Mouse (Mus musculus): ENCODE results near the gene 1110017D15Rik. TPM values are rescaled to one million over a fixed set of nuclear protein-coding genes. Genes with fewer than 3 reads are reported as not detected.
A peak's percentile ranks its signal among the peaks of the same experiment; 100 is the strongest.

Gene 1110017D15Rik
- polyA plus RNA-seq, 1 experiment from 2014 or later = 0.37 TPM

DNA sequence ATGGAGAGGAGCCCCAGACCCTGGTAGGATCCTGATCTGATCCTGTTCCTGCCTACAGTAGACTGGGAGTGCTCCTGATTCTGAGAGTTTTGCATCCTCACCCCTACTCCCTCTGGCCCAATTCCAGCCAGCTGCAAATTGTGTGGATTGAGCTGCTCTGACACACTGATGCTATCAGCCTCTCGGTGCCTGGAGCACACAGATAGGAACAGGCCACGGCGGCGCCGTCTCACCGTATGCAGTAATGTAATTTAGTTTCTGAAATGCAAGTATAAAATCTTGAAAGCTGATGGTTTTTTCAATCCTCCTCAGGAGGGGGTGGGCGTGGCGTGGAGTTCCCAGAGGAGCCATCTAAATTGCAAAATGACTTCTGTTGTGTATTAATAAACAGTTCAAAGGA is 25.0 kb upstream of the 1110017D15Rik start:
- Histone ChIP-seq H3K36me3 (ENCODE audit: insufficient read depth, low read length) (no peaks in the 10 kb centered on the region), H3K4me3 (ENCODE audit: low read length) (no peak overlapping the region), H3K27me3 (ENCODE audit: insufficient read depth, low read length) (no peaks in the 10 kb centered on the region), H3K27ac (ENCODE audit: low read length) (no peak overlapping the region), H3K9me3 (ENCODE audit: low read length) (no peaks in the 10 kb centered on the region), H3K9ac (replicated peaks; ENCODE audit: low read length) (no peak overlapping the region), H3K4me2 (replicated peaks; ENCODE audit: low read depth, low read length) (no peak overlapping the region), H3K4me1 (ENCODE audit: insufficient read depth, low read length) (no peaks in the 10 kb centered on the region)
- no peak for ATAC-seq (ENCODE audit: low FRiP score, low TSS enrichment)
- 74% methylated on average over 8 of the region's 8 CpGs for WGBS

GRCm38 (mm10) chr4:41534866-41535265 is 17.7 kb upstream of the 1110017D15Rik start:
- no peaks in the 10 kb centered on the region for H3K4me1 ChIP-seq (ENCODE audit: insufficient read depth, low read length)
- H3K9me3 ChIP-seq (ENCODE audit: low read length) = no peaks in the 10 kb centered on the region
- no peak overlapping the region for H3K4me3 ChIP-seq (ENCODE audit: low read length)
- H3K27me3 ChIP-seq (ENCODE audit: insufficient read depth, low read length) = no peaks in the 10 kb centered on the region
- H3K4me2 ChIP-seq (replicated peaks; ENCODE audit: low read depth, low read length) = no peak overlapping the region
- ATAC-seq (ENCODE audit: low FRiP score, low TSS enrichment) = no peak
- H3K36me3 ChIP-seq (ENCODE audit: insufficient read depth, low read length) = no peaks in the 10 kb centered on the region
- H3K9ac ChIP-seq (replicated peaks; ENCODE audit: low read length) = no peak overlapping the region
- no peak overlapping the region for H3K27ac ChIP-seq (ENCODE audit: low read length)
- WGBS = 72% methylated on average over 5 of the region's 5 CpGs

DNA sequence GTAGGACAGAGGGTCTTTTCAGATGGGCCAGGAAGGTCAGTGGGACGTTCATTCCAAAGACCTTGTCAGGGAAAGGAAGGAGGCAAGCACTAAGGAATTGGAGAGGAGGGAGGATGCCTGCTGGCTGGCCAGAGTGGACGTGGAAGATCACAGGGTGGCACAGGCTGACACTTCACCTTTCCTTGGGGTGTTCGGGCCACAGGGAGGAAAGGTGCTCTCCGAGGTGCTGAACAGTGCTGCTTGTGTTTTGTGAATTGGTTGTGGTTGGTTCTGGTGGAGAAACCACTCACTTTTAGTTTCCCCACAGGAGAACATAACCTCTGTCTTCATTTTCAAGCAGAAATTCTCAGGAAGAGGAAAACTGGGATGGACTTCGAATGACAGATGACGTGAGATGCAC is 15.3 kb upstream of the 1110017D15Rik start:
- no peak overlapping the region for H3K4me3 ChIP-seq (ENCODE audit: low read length)
- H3K4me1 ChIP-seq (ENCODE audit: insufficient read depth, low read length) = peaks cover 12% of the 10 kb centered on the region
- no peak for ATAC-seq (ENCODE audit: low FRiP score, low TSS enrichment)
- H3K4me2 ChIP-seq (replicated peaks; ENCODE audit: low read depth, low read length) = no peak overlapping the region
- no peak overlapping the region for H3K27ac ChIP-seq (ENCODE audit: low read length)
- no peaks in the 10 kb centered on the region; the same call in 1 of the 2 replicates for H3K27me3 ChIP-seq (ENCODE audit: insufficient read depth, low read length)
- H3K9ac ChIP-seq (replicated peaks; ENCODE audit: low read length) = no peak overlapping the region
- 20% methylated on average over 6 of the region's 6 CpGs for WGBS
- no peaks in the 10 kb centered on the region for H3K36me3 ChIP-seq (ENCODE audit: insufficient read depth, low read length)
- H3K9me3 ChIP-seq (ENCODE audit: low read length) = no peaks in the 10 kb centered on the region

GRCm38 (mm10) chr4:41527996-41528395 is 10.9 kb upstream of the 1110017D15Rik start:
- H3K27ac ChIP-seq (ENCODE audit: low read length) = no peak overlapping the region
- peaks cover 20% of the 10 kb centered on the region for H3K4me1 ChIP-seq (ENCODE audit: insufficient read depth, low read length)
- no peaks in the 10 kb centered on the region for H3K36me3 ChIP-seq (ENCODE audit: insufficient read depth, low read length)
- no peak overlapping the region for H3K9ac ChIP-seq (replicated peaks; ENCODE audit: low read length)
- no peaks in the 10 kb centered on the region for H3K9me3 ChIP-seq (ENCODE audit: low read length)
- no peak overlapping the region for H3K4me2 ChIP-seq (replicated peaks; ENCODE audit: low read depth, low read length)
- no peak overlapping the region for H3K4me3 ChIP-seq (ENCODE audit: low read length)
- peak; percentile 71 for ATAC-seq (ENCODE audit: low FRiP score, low TSS enrichment)
- no peaks in the 10 kb centered on the region; the same call in 1 of the 2 replicates for H3K27me3 ChIP-seq (ENCODE audit: insufficient read depth, low read length)
- WGBS = 8% methylated on average over 8 of the region's 8 CpGs

DNA sequence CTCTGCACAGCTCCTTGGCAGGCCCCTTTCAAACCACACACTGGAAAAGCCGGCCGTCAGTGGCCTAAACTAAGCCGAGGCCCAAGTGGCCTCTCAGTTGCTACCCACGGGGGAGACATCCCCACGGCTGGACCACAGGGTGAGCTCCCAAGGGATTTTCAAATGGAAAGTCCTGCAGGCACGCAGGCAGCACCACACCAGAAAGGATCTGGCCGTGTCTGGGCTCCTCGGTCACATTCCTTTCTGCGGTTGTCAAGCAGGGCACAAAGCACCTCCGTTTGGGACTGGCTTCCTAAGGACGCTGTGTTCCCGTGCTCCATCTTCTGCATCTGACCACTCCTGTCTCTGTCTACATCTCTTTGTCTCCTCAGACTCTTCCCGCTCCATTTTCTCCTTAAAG is 9.9 kb upstream of the 1110017D15Rik start:
- no peak overlapping the region for H3K27ac ChIP-seq (ENCODE audit: low read length)
- H3K27me3 ChIP-seq (ENCODE audit: insufficient read depth, low read length) = no peaks in the 10 kb centered on the region; the same call in 1 of the 2 replicates
- no peak for ATAC-seq (ENCODE audit: low FRiP score, low TSS enrichment)
- H3K4me1 ChIP-seq (ENCODE audit: insufficient read depth, low read length) = peaks cover 27% of the 10 kb centered on the region
- no peaks in the 10 kb centered on the region for H3K36me3 ChIP-seq (ENCODE audit: insufficient read depth, low read length)
- WGBS = 35% methylated on average over 13 of the region's 13 CpGs
- H3K9me3 ChIP-seq (ENCODE audit: low read length) = no peaks in the 10 kb centered on the region
- H3K4me2 ChIP-seq (replicated peaks; ENCODE audit: low read depth, low read length) = no peak overlapping the region
- H3K9ac ChIP-seq (replicated peaks; ENCODE audit: low read length) = no peak overlapping the region
- no peak overlapping the region for H3K4me3 ChIP-seq (ENCODE audit: low read length)

GRCm38 (mm10) chr4:41526553-41526952 is 9.4 kb upstream of the 1110017D15Rik start:
- no peak for ATAC-seq (ENCODE audit: low FRiP score, low TSS enrichment)
- Histone ChIP-seq H3K4me2 (replicated peaks; ENCODE audit: low read depth, low read length) (no peak overlapping the region), H3K4me3 (ENCODE audit: low read length) (no peak overlapping the region), H3K4me1 (ENCODE audit: insufficient read depth, low read length) (peaks cover 28% of the 10 kb centered on the region), H3K27me3 (ENCODE audit: insufficient read depth, low read length) (no peaks in the 10 kb centered on the region; the same call in 1 of the 2 replicates), H3K27ac (ENCODE audit: low read length) (no peak overlapping the region), H3K9ac (replicated peaks; ENCODE audit: low read length) (no peak overlapping the region), H3K9me3 (ENCODE audit: low read length) (no peaks in the 10 kb centered on the region), H3K36me3 (ENCODE audit: insufficient read depth, low read length) (no peaks in the 10 kb centered on the region)
- WGBS = 53% methylated on average over 7 of the region's 7 CpGs

DNA sequence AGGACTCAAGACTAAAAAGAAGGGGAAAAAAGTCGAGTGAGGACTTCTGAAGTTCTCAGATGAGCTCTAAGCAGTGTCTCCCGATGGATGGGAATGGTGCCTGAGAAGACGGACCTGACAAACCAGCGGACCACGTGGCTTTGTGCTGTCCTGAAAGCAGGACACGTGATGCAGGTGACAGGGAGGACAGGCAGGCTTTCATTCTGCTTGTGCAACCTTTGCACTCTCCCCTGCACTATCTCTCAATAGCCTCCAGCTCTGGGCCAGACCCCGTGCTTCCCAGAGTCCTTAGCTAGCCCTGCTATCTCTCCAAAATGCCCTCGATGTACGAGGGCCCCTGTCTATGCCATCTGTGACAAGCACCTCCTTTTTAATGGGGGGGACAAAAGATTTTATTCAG is 7.7 kb upstream of the 1110017D15Rik start:
- Histone ChIP-seq H3K27ac (ENCODE audit: low read length) (no peak overlapping the region), H3K9ac (replicated peaks; ENCODE audit: low read length) (no peak overlapping the region), H3K27me3 (ENCODE audit: insufficient read depth, low read length) (no peaks in the 10 kb centered on the region; the same call in 1 of the 2 replicates), H3K4me3 (ENCODE audit: low read length) (no peak overlapping the region), H3K36me3 (ENCODE audit: insufficient read depth, low read length) (no peaks in the 10 kb centered on the region), H3K4me1 (ENCODE audit: insufficient read depth, low read length) (peaks cover 28% of the 10 kb centered on the region), H3K4me2 (replicated peaks; ENCODE audit: low read depth, low read length) (no peak overlapping the region), H3K9me3 (ENCODE audit: low read length) (no peaks in the 10 kb centered on the region)
- 77% methylated on average over 9 of the region's 9 CpGs for WGBS
- ATAC-seq (ENCODE audit: low FRiP score, low TSS enrichment) = no peak

- Histone ChIP-seq H3K4me2 (replicated peaks; ENCODE audit: low read depth, low read length) (no peak overlapping the region), H3K36me3 (ENCODE audit: insufficient read depth, low read length) (no peaks in the 10 kb centered on the region), H3K4me3 (ENCODE audit: low read length) (no peak overlapping the region), H3K27ac (ENCODE audit: low read length) (no peak overlapping the region), H3K9me3 (ENCODE audit: low read length) (no peaks in the 10 kb centered on the region), H3K27me3 (ENCODE audit: insufficient read depth, low read length) (no peaks in the 10 kb centered on the region; the same call in 1 of the 2 replicates), H3K9ac (replicated peaks; ENCODE audit: low read length) (no peak overlapping the region), H3K4me1 (ENCODE audit: insufficient read depth, low read length) (peaks cover 28% of the 10 kb centered on the region)
- 73% methylated on average over 7 of the region's 7 CpGs for WGBS
- ATAC-seq (ENCODE audit: low FRiP score, low TSS enrichment) = no peak
Observed at GRCm38 (mm10) chr4:41523839-41524238, 6.7 kb upstream of the 1110017D15Rik start.

DNA sequence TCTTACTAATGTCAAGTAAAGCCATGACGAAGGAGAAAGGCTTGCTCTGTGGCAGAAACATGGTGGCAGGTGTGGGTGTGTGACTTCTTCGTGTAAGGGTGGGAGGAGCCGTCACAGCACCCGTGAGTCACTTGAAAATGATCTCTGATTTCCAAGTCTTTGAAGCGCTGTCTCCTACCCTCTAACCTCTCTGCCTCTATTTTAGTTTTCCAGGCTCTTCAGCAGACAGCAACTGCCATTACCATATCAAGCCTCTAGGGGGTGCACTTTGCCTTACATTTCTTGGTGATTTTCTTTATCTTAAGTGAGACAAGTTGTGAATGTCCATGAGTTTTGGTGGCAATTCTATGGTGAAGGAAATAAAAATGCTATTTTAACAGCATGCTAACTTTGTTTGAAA is 5.7 kb upstream of the 1110017D15Rik start:
- Histone ChIP-seq H3K4me3 (ENCODE audit: low read length) (no peak overlapping the region), H3K36me3 (ENCODE audit: insufficient read depth, low read length) (no peaks in the 10 kb centered on the region), H3K27me3 (ENCODE audit: insufficient read depth, low read length) (no peaks in the 10 kb centered on the region; the same call in 1 of the 2 replicates), H3K4me2 (replicated peaks; ENCODE audit: low read depth, low read length) (no peak overlapping the region), H3K4me1 (ENCODE audit: insufficient read depth, low read length) (peaks cover 18% of the 10 kb centered on the region), H3K9me3 (ENCODE audit: low read length) (no peaks in the 10 kb centered on the region), H3K9ac (replicated peaks; ENCODE audit: low read length) (0 out of 2 replicates have a peak overlapping the region, but pooled peaks have one; percentile 4), H3K27ac (ENCODE audit: low read length) (no peak overlapping the region)
- WGBS = 36% methylated on average over 5 of the region's 5 CpGs
- no peak for ATAC-seq (ENCODE audit: low FRiP score, low TSS enrichment)

- H3K4me3 ChIP-seq (ENCODE audit: low read length) = no peak overlapping the region
- no peak overlapping the region for H3K4me2 ChIP-seq (replicated peaks; ENCODE audit: low read depth, low read length)
- peaks cover 13% of the 10 kb centered on the region for H3K4me1 ChIP-seq (ENCODE audit: insufficient read depth, low read length)
- H3K9me3 ChIP-seq (ENCODE audit: low read length) = no peaks in the 10 kb centered on the region
- no peak overlapping the region for H3K27ac ChIP-seq (ENCODE audit: low read length)
- ATAC-seq (ENCODE audit: low FRiP score, low TSS enrichment) = no peak
- no peaks in the 10 kb centered on the region for H3K36me3 ChIP-seq (ENCODE audit: insufficient read depth, low read length)
- no peaks in the 10 kb centered on the region; the same call in 1 of the 2 replicates for H3K27me3 ChIP-seq (ENCODE audit: insufficient read depth, low read length)
- H3K9ac ChIP-seq (replicated peaks; ENCODE audit: low read length) = no peak overlapping the region
- 71% methylated on average over 6 of the region's 6 CpGs for WGBS
Observed at GRCm38 (mm10) chr4:41522136-41522535, 5.0 kb upstream of the 1110017D15Rik start.
